Mouse (Mus musculus): ENCODE data around the gene Triml1.

Triml1 gene

DNA sequence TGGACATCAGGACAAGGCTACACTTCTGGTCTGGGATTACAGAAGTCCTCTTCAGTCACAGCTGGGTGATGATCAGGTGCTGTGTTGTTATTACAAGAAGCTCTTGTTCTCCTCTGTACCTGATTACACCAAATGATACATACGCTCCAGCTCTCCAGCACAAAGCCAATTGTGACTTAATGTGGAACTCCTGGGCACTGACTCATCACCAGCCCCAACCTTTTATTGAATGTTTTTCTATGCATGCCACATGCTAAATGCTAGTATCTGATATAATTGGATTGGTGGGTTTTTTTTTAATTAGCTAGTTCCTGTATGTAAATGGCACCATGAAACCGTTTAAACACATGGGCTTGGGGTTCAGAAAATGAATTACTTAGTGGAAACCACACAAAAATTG is at the start of gene Triml1:
Triml1 (minus strand) TSS at position 101 of the 400 bp plus-strand sequence.
- no peak for DNase-seq (ENCODE audit: low read depth, low spot score)

GRCm38 (mm10) chr8:43182281-43182680 is 41.0 kb upstream of the Triml1 start:
- DNase-seq (ENCODE audit: low read depth, low spot score), result no peak

DNA sequence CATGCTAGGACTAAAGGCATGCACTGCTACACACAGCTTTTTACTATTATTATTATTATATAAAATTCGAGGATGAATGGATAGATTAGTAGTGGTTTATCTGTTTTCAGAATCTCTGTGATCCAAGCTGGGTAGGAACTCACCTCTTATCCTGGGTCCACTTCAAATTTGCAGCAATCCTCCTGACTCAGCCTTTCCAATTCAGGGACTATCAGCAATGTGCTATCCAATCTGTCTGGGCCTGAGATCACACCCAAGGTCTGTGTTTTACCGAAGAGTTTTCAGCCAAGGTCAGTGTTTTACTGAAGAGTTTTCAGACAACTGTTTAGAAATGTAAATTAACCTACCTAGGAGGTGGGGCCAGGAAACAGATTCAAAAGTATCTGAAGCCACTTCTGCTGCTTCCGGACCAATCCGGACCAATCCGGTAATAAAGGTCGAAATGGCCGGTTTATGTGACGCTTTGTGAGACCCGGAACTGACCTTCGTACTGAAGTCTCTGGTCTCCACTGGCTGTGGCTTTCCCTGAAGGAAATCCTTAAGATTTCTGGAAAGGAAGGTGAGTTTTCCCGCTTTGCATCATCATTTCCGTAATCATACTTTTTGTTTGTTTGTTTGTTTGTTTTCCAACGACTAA is 38.9 kb upstream of the Triml1 start, which contains the start of gene Triml2:
Triml2 (plus strand) TSS at position 488 of the 637 bp plus-strand sequence.
- no peak for DNase-seq (ENCODE audit: low read depth, low spot score)

GRCm38 (mm10) chr8:43179189-43179588 is 37.9 kb upstream of the Triml1 start:
- no peak for DNase-seq (ENCODE audit: low read depth, low spot score)

DNA sequence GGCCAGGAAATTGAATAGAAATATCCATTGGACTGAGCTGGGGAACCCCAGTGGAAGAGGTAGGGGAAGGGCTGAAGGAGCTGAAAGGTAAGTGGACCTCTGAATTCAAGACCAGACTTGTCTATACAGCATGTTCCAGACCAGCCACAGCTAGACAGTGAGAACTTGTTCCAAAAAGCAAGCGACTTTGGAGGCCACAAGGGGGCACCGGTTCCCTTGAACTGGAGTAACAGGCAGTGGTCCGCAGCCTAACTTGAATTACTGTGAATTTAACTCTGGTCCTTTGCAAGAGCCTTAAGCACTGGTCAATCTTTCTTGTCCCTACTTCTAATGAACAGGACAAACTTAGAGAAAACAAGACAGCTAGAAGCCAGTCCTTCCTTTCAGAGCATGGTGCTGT is 37.0 kb upstream of the Triml1 start:
- DNase-seq (ENCODE audit: low read depth, low spot score), result no peak

GRCm38 (mm10) chr8:43176766-43177486 is 35.6 kb upstream of the Triml1 start:
- no peak for DNase-seq (ENCODE audit: low read depth, low spot score)

DNA sequence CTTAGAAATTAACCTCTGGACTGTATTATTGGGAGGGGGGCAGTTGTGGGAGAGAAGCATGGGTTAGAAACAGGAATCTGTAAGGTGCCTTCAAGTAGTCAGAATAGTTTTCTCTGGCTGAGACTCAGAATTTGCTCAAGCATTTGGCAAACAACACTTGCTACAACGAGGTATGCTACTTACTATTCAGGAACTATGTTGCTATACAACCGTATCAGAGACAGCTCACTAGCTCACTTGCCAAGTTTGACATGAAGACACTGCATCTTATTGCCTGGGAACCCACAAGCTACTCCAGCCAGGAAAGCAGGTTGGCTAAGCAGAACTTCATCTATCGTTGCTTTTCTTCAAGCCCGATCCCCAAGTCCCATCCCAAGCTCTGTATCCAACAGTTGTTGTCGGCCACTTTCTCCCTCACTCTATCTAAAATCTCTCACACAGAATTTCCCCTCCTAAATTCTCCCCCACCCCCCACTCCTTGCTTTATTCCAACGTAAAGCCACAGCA is 28.0 kb upstream of the Triml1 start:
- no peak for DNase-seq (ENCODE audit: low read depth, low spot score)

DNA sequence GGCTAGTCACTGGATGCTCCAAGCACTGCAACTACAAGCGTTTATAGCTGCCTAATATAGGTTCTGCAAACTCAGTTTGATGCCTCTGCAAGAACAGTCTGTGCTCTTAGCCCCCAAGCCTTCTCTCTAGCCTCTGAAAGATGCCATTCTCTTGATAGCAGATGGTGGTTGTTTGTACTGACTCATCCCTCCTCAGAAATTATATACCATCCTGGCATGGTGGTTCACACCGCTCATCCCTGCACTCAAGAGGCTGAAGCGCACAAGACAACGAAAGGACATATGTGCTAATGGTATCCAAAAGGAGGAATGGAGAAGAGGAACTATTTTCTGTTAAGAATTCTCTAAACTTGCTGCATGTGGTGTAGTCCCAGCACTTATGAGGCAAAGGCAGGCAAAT is 26.8 kb upstream of the Triml1 start:
- no peak for DNase-seq (ENCODE audit: low read depth, low spot score)

- no peak for DNase-seq (ENCODE audit: low read depth, low spot score)
These were observed 23.2 kb upstream of the Triml1 start for GRCm38 (mm10) chr8:43164453-43164852.

GRCm38 (mm10) chr8:43163255-43163654 is 22.0 kb upstream of the Triml1 start:
- DNase-seq (ENCODE audit: low read depth, low spot score), result no peak

DNA sequence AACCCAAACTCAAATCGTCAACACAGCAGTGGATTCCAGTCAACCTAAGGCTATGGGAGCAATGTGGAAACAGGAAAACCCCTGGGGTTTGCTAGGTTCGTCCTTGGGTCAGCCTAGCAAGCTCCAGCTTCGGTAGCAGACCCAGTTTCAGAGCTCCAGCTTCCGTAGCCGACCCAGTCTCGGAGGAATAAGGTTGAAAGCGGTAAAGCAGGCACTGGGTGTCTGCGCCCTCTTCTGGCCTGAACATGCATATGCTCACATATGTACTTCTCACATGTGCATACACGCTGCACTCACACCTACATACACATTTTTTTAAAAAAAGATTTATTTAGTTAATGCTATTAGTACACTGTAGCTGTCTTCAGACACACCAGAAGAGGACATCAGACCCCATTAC is 8.0 kb upstream of the Triml1 start:
- DNase-seq (ENCODE audit: low read depth, low spot score), result no peak

DNA sequence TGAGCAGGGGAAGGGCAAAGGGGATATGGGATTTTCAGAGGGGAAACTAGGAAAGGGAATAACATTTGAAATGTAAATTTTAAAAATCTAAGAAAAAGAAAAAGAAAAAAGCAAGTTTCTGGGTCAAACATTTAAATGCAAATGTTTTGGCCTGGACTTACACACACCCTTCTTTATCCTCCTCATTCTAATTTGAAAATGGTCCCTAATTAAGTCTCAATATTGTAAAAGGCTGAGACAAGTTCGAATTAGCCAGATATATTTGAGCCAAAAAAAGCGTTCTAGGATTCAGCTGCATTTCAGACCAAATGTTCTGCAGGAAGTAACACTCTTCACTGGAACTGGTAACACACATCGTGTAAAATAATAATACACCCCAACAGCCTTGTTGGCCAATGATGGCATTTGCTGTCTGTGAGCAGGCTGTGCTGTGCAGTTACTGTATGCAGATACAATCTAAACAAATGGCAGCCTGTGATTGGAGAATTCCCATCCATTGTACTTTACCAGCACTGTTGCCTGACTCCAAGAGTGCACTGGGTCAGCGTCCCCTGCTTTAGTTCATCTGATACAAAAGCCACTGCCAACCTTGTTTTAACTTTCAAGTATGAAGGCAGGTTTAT is 30.0 kb downstream of the Triml1 start:
- no peak for DNase-seq (ENCODE audit: low read depth, low spot score)
